Mouse (Mus musculus) midbrain, postnatal 0 days (tissue): ENCODE results near the gene Dnajc25. TPM values are rescaled to one million over a fixed set of nuclear protein-coding genes. Genes with fewer than 3 reads are reported as not detected.

Experiments
- ATAC-seq: fragments of 200-750 bp; cut with Nextera tagmentation; 2 replicates; pipeline ENCODE4 v1.8.0; 2017; ENCODE audit warnings: moderate number of reproducible peaks, mild to moderate bottlenecking, moderate TSS enrichment, moderate library complexity; ENCODE audit not compliant: low FRiP score
- DNase-seq: peaks from one replicate; pipeline ENCODE4 v3.0.0-alpha.2; 2015; ENCODE audit warnings: low spot score
- H3K27ac ChIP-seq: fragments of 300-500 bp; sonication (generic); 2 replicates; pipeline ENCODE4 v1.5.1; 2014; ENCODE audit warnings: low read depth, mild to moderate bottlenecking, low read length, mixed read lengths
- H3K27me3 ChIP-seq: fragments of 300-500 bp; sonication (generic); 2 replicates; pipeline ENCODE4 v1.6.1; 2014; ENCODE audit warnings: low read length, control low read depth, mixed read lengths; ENCODE audit not compliant: insufficient read depth
- H3K36me3 ChIP-seq: fragments of 300-500 bp; sonication (generic); 2 replicates; pipeline ENCODE4 v1.6.1; 2014; ENCODE audit warnings: low read length, control low read depth, mixed read lengths; ENCODE audit not compliant: insufficient read depth
- H3K4me1 ChIP-seq: fragments of 300-500 bp; sonication (generic); 2 replicates; pipeline ENCODE4 v1.6.1; 2014; ENCODE audit warnings: mild to moderate bottlenecking, control low read depth, antibody characterized with exemption, low read length, mixed read lengths; ENCODE audit not compliant: insufficient read depth
- H3K4me2 ChIP-seq: fragments of 300-500 bp; sonication (generic); 2 replicates; pipeline ENCODE4 v1.6.1; 2014; ENCODE audit warnings: low read depth, mild to moderate bottlenecking, low read length, mixed read lengths; ENCODE audit not compliant: poor library complexity, severe bottlenecking
- H3K4me3 ChIP-seq: fragments of 300-500 bp; sonication (generic); 2 replicates; pipeline ENCODE4 v1.5.1; 2014; ENCODE audit warnings: low read depth, mild to moderate bottlenecking, low read length, moderate library complexity
- H3K9ac ChIP-seq: fragments of 300-500 bp; sonication (generic); replicated peaks from 2 replicates; pipeline ENCODE4 v1.6.1; 2014; ENCODE audit warnings: mild to moderate bottlenecking, low read length, moderate library complexity, mixed read lengths; ENCODE audit not compliant: poor library complexity, severe bottlenecking
- H3K9me3 ChIP-seq: fragments of 300-500 bp; sonication (generic); 2 replicates; pipeline ENCODE4 v1.6.1; 2016; ENCODE audit warnings: low read length, control low read depth
- CTCF ChIP-seq: IDR thresholded peaks from 2 replicates; pipeline ENCODE4 v1.5.1; 2016; ENCODE audit warnings: antibody characterized with exemption, mild to moderate bottlenecking
- WGBS: fragments of 180-500 bp; shearing (Covaris S2); extraction: QIAGEN DNeasy Blood & Tissue Kit; methylation state at CpG from one replicate; pipeline ENCODE4 v1.1.7; 2014; 5-methylcytosine and 5-hydroxymethylcytosine counted together
- polyA plus RNA-seq: library from polyadenylated mRNA; unstranded; fragments of >200 nt; fragmentation: Nextera tagmentation; extraction: Ambion mirVana; gene quantifications from 2 replicates; pipeline ENCODE4 v1.2.1, GENCODE M21; 2015
- total RNA-seq: library from RNA; depleted of rRNA; stranded (reverse); fragments of >200 nt; gene quantifications from 2 replicates; pipeline ENCODE4 v1.2.3, GENCODE M21; 2014

Dnajc25 gene
- total and polyA plus RNA-seq, 2 experiments from 2014 or later, result 5.4 to 10.6 TPM

GRCm38 (mm10) chr4:59007974-59008373 lies 13.1 kb downstream of the Dnajc25 start:
- Histone ChIP-seq H3K4me2 (no peak overlapping the region), H3K4me3 (no peak overlapping the region), H3K9ac (no peak overlapping the region), H3K36me3 (no peaks in the 10 kb centered on the region), H3K27me3 (no peaks in the 10 kb centered on the region), H3K9me3 (no peaks in the 10 kb centered on the region), H3K4me1 (peaks cover 14% of the 10 kb centered on the region; the same call in 1 of the 2 replicates), H3K27ac (no peak overlapping the region)
- ATAC-seq (no peak), DNase-seq (no peak)
- WGBS, result 84% methylated on average over 5 of the region's 5 CpGs
- TF ChIP-seq CTCF, result no peak

DNA sequence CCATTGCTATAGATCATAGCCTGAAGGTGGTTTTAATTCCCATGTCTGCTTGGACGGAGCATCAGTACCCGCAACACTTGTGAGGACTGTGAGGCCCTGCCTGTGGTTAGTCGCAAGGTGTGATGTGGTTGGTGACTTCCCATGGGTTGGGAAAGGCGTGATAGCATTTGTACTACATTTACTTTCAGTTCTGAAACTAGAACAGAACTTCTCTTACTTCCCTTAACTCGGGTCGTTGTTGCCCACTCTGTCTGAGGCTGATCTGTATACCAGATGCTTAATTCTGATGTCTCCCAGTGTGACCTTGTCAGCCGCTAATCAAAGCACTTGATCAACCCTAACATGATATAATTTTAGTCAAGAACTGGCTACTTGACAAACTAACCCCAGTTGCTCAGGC lies 14.3 kb downstream of the Dnajc25 start:
- ATAC-seq, result no peak
- no peak for TF ChIP-seq CTCF
- peaks cover 1% of the 10 kb centered on the region; the same call in 1 of the 2 replicates for H3K36me3 ChIP-seq

GRCm38 (mm10) chr4:59009696-59010095 lies 14.8 kb downstream of the Dnajc25 start:
- ATAC-seq (no peak), DNase-seq (no peak)
- Histone ChIP-seq H3K36me3 (peaks cover 2% of the 10 kb centered on the region; the same call in 1 of the 2 replicates), H3K27me3 (no peaks in the 10 kb centered on the region), H3K27ac (no peak overlapping the region), H3K4me1 (peaks cover 5% of the 10 kb centered on the region; the same call in 1 of the 2 replicates), H3K4me2 (no peak overlapping the region), H3K4me3 (no peak overlapping the region), H3K9me3 (no peaks in the 10 kb centered on the region), H3K9ac (no peak overlapping the region)
- TF ChIP-seq CTCF, result no peak
- WGBS, result 68% methylated on average over 4 of the region's 4 CpGs

More for the DNA sequence above, 14.3 kb downstream of the Dnajc25 start:
- no peak overlapping the region for H3K4me2 ChIP-seq
- DNase-seq, result no peak
- H3K27ac ChIP-seq, result no peak overlapping the region
- H3K4me1 ChIP-seq, result peaks cover 10% of the 10 kb centered on the region; the same call in 1 of the 2 replicates
- H3K9me3 ChIP-seq, result no peaks in the 10 kb centered on the region
- no peak overlapping the region for H3K9ac ChIP-seq
- no peaks in the 10 kb centered on the region for H3K27me3 ChIP-seq
- H3K4me3 ChIP-seq, result no peak overlapping the region
- WGBS, result 92% methylated on average over 7 of the region's 7 CpGs

DNA sequence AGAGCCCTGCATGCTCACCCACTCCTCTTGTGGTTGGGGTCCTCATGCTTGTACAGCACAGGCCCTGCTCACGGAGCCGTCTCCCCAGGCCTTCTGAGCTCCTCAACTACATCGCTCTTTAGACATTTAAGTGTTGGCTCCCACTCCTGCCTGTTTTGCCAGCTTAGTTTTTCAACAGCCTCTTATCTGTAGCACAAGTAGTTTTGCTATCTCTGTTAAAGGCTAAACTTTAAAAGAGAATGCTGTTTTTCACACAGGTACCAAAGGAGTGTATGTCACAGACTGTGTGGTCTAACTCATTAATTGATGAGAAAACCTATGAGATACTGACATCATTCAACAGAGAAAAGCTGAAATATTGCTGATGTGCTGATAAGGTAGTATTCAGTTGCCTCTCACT lies 16.6 kb downstream of the Dnajc25 start:
- no peak overlapping the region for H3K4me2 ChIP-seq
- no peak for TF ChIP-seq CTCF
- no peak overlapping the region for H3K4me3 ChIP-seq
- H3K36me3 ChIP-seq, result peaks cover 2% of the 10 kb centered on the region; the same call in 1 of the 2 replicates
- no peak for ATAC-seq
- H3K27ac ChIP-seq, result no peak overlapping the region
- DNase-seq, result no peak
- H3K4me1 ChIP-seq, result 0 out of 2 replicates have a peak, but pooled peaks cover 2% of the 10 kb centered on the region
- H3K9ac ChIP-seq, result no peak overlapping the region
- no peaks in the 10 kb centered on the region for H3K27me3 ChIP-seq
- H3K9me3 ChIP-seq, result no peaks in the 10 kb centered on the region
- 77% methylated on average over 3 of the region's 3 CpGs for WGBS

GRCm38 (mm10) chr4:59015181-59015580 lies 20.3 kb downstream of the Dnajc25 start:
- Histone ChIP-seq H3K4me2 (no peak overlapping the region), H3K27ac (no peak overlapping the region), H3K4me1 (no peaks in the 10 kb centered on the region), H3K4me3 (no peak overlapping the region), H3K9me3 (no peaks in the 10 kb centered on the region), H3K9ac (no peak overlapping the region), H3K36me3 (peaks cover 17% of the 10 kb centered on the region), H3K27me3 (no peaks in the 10 kb centered on the region)
- ATAC-seq (no peak), DNase-seq (no peak)
- WGBS, result 87% methylated on average over 3 of the region's 3 CpGs
- no peak for TF ChIP-seq CTCF

DNA sequence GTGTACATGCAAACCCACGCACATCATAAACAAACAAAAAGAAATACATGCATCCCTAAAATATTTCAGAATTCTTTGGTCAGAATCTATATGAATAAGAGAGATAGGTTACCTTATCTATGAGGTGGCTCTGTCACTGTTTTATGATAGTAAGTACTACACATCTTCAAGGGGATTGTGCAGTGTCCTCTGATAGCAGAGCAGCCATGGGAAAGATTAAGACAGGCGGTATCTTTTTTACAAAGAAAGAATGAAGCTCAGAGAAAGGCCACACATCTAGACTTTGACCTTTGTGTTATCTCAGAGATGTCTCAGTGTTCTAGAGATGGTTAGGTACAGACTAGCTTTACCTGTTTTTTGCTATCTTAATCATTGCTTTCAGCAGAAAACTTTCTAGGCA lies 22.1 kb downstream of the Dnajc25 start:
- ATAC-seq (no peak), DNase-seq (no peak)
- Histone ChIP-seq H3K27me3 (no peaks in the 10 kb centered on the region), H3K4me2 (no peak overlapping the region), H3K4me3 (no peak overlapping the region), H3K9ac (no peak overlapping the region), H3K27ac (no peak overlapping the region), H3K9me3 (no peaks in the 10 kb centered on the region), H3K4me1 (no peaks in the 10 kb centered on the region), H3K36me3 (peaks cover 17% of the 10 kb centered on the region)
- no peak for TF ChIP-seq CTCF
- 89% methylated on average over 2 of the region's 2 CpGs for WGBS
